Mouse (Mus musculus) CH12.LX (cell line): ENCODE results near the gene Wbp11. TPM values are rescaled to one million over a fixed set of nuclear protein-coding genes. Genes with fewer than 3 reads are reported as not detected.

Experiments used
- DNase-seq: peaks from one replicate; pipeline ENCODE4 v3.0.0-alpha.2; 2013; ENCODE audit errors: extremely low read depth
- H3K27ac ChIP-seq: 2 replicates; pipeline ENCODE4 v1.5.1; 2012; ENCODE audit warnings: low read depth, mild to moderate bottlenecking, control low read depth, moderate library complexity; ENCODE audit not compliant: insufficient read depth
- H3K27me3 ChIP-seq: replicated peaks from 2 replicates; pipeline ENCODE3; 2012; ENCODE audit warnings: inconsistent platforms
- H3K36me3 ChIP-seq, 2 experiments: replicated peaks in 1 of 2; 2 replicates each; pipeline versions ENCODE3 to v1.6.1; 2012; ENCODE audit warnings: inconsistent platforms in 1 of 2, low read length in 1 of 2, mild to moderate bottlenecking in 1 of 2, mixed read lengths in 1 of 2, moderate library complexity in 1 of 2; ENCODE audit not compliant: control insufficient read depth in 1 of 2, insufficient read depth in 1 of 2
- H3K4me1 ChIP-seq, 2 experiments: 2 replicates each; pipeline ENCODE4 v1.6.1; 2012; ENCODE audit warnings: inconsistent platforms in 1 of 2, moderate library complexity in 1 of 2; ENCODE audit not compliant: insufficient read depth in 2 of 2, control insufficient read depth in 1 of 2
- H3K4me2 ChIP-seq: 2 replicates; pipeline ENCODE4 v1.6.1; 2012; ENCODE audit warnings: low read depth, mild to moderate bottlenecking, control low read depth; ENCODE audit not compliant: poor library complexity, insufficient read depth, severe bottlenecking
- H3K4me3 ChIP-seq, 3 experiments: fragments of 150-350 bp in 1 of 3; sonication (generic) in 1 of 3; replicated peaks in 1 of 3; 2 replicates each; pipeline versions ENCODE3 to v1.5.1; 2011 to 2012; ENCODE audit warnings: low read depth in 2 of 3, low read length in 2 of 3, mild to moderate bottlenecking in 2 of 3, moderate library complexity in 2 of 3, control low read depth in 1 of 3, improper control_type of control experiment in 1 of 3, inconsistent platforms in 1 of 3, mixed read lengths in 1 of 3; ENCODE audit not compliant: poor library complexity in 1 of 3
- H3K79me2 ChIP-seq: replicated peaks from 2 replicates; pipeline ENCODE4 v1.6.1; 2012; ENCODE audit warnings: mild to moderate bottlenecking, moderate library complexity; ENCODE audit not compliant: control insufficient read depth, poor library complexity, insufficient read depth, severe bottlenecking; ENCODE audit errors: extremely low read depth
- H3K9ac ChIP-seq: 2 replicates; pipeline ENCODE4 v1.6.1; 2012; ENCODE audit warnings: low read depth, mild to moderate bottlenecking, control low read depth, moderate library complexity; ENCODE audit not compliant: insufficient read depth
- H3K9me3 ChIP-seq: replicated peaks from 2 replicates; pipeline ENCODE3; 2012; ENCODE audit warnings: low read length, inconsistent platforms, mixed read lengths
- CTCF ChIP-seq, 2 experiments: IDR thresholded peaks in 1 of 2; conservative IDR thresholded peaks in 1 of 2; 2 replicates each; pipeline ENCODE4 v1.5.1; 2011 to 2012; ENCODE audit warnings: low read depth in 2 of 2, low read length in 2 of 2, improper control_type of control experiment in 1 of 2, inconsistent platforms in 1 of 2, mild to moderate bottlenecking in 1 of 2, moderate library complexity in 1 of 2
- E2F4 ChIP-seq: IDR thresholded peaks from 2 replicates; pipeline ENCODE4 v1.6.1; 2011; ENCODE audit warnings: low read depth, low read length, improper control_type of control experiment; ENCODE audit not compliant: insufficient replicate concordance
- ELF1 ChIP-seq: IDR thresholded peaks from 2 replicates; pipeline ENCODE4 v1.6.1; 2014; ENCODE audit warnings: low read depth, mild to moderate bottlenecking, inconsistent platforms, low read length, improper control_type of control experiment
- ETS1 ChIP-seq: conservative IDR thresholded peaks from 2 replicates; pipeline ENCODE4 v1.6.1; 2012; ENCODE audit warnings: low read depth, mild to moderate bottlenecking, inconsistent platforms, low read length, improper control_type of control experiment, moderate library complexity
- GABPA ChIP-seq: IDR thresholded peaks from 2 replicates; pipeline ENCODE4 v1.6.1; 2012; ENCODE audit warnings: low read depth, low read length, improper control_type of control experiment, inconsistent platforms; ENCODE audit not compliant: insufficient replicate concordance
- HCFC1 ChIP-seq: IDR thresholded peaks from 2 replicates; pipeline ENCODE4 v1.6.1; 2012; ENCODE audit warnings: low read depth, mild to moderate bottlenecking, inconsistent platforms, low read length, improper control_type of control experiment
- IRF4 ChIP-seq: IDR thresholded peaks from 2 replicates; pipeline ENCODE4 v1.6.1; 2014; ENCODE audit warnings: low read depth, mild to moderate bottlenecking, inconsistent platforms, low read length, improper control_type of control experiment
- JUN ChIP-seq: IDR thresholded peaks from 2 replicates; pipeline ENCODE4 v1.6.1; 2011; ENCODE audit warnings: low read depth, mild to moderate bottlenecking, low read length, improper control_type of control experiment, moderate library complexity; ENCODE audit not compliant: insufficient read depth
- MYC ChIP-seq: IDR thresholded peaks from 2 replicates; pipeline ENCODE4 v1.6.1; 2011; ENCODE audit warnings: low read depth, mild to moderate bottlenecking, improper control_type of control experiment, low read length
- NRF1 ChIP-seq: IDR thresholded peaks from 2 replicates; pipeline ENCODE4 v1.6.1; 2014; ENCODE audit warnings: low read depth, mild to moderate bottlenecking, inconsistent platforms, low read length, improper control_type of control experiment, moderate library complexity
- POLR2A ChIP-seq: IDR thresholded peaks from 2 replicates; pipeline ENCODE4 v1.6.1; 2011; ENCODE audit warnings: low read depth, mild to moderate bottlenecking, improper control_type of control experiment, low read length
- POLR2AphosphoS2 ChIP-seq: IDR thresholded peaks from 2 replicates; pipeline ENCODE4 v1.6.1; 2011; ENCODE audit warnings: low read depth, low read length, improper control_type of control experiment
- RAD21 ChIP-seq: IDR thresholded peaks from 2 replicates; pipeline ENCODE4 v1.6.1; 2011; ENCODE audit warnings: low read depth, mild to moderate bottlenecking, low read length, improper control_type of control experiment, moderate library complexity
- SIN3A ChIP-seq: IDR thresholded peaks from 2 replicates; pipeline ENCODE4 v1.6.1; 2012; ENCODE audit warnings: low read length, improper control_type of control experiment, inconsistent platforms
- SMC3 ChIP-seq: IDR thresholded peaks from 2 replicates; pipeline ENCODE4 v1.6.1; 2011; ENCODE audit warnings: low read depth, low read length, improper control_type of control experiment
- USF2 ChIP-seq: conservative IDR thresholded peaks from 2 replicates; pipeline ENCODE4 v1.6.1; 2011; ENCODE audit warnings: low read depth, low read length, improper control_type of control experiment
- ZKSCAN1 ChIP-seq: IDR thresholded peaks from 2 replicates; pipeline ENCODE4 v1.6.1; 2012; ENCODE audit warnings: low read depth, inconsistent platforms, low read length, improper control_type of control experiment, borderline replicate concordance
- ZMIZ1 ChIP-seq: IDR thresholded peaks from 2 replicates; pipeline ENCODE4 v1.6.1; 2012; ENCODE audit warnings: low read depth, mild to moderate bottlenecking, inconsistent platforms, low read length, improper control_type of control experiment
- dilution Hi-C: fragments of 300-500 bp; cut with MboI; formaldehyde crosslinking; loops from 2 replicates; pipeline ENCODE4 v1.14.3; 2020; ENCODE audit warnings: low sequenced_read_pairs; ENCODE audit not compliant: extremely low pct_unique_long_range_greater_than_20kb, extremely low pct_ligation_motif_present
- in situ Hi-C: fragments of 300-500 bp; cut with MboI; formaldehyde crosslinking; loops from 3 replicates; pipeline ENCODE4 v1.14.3; 2019; ENCODE audit warnings: low sequenced_read_pairs, low pct_ligation_motif_present, low pct_unique_long_range_greater_than_20kb, mixed read lengths
- polyA plus RNA-seq: library from polyadenylated mRNA; unstranded; fragments of >175 nt; gene quantifications from 2 replicates; pipeline ENCODE4 v1.2.1, GENCODE M21; 2012; ENCODE audit warnings: low read depth; ENCODE audit not compliant: insufficient read length
- total RNA-seq, 2 experiments: library from RNA; depleted of rRNA; stranded (reverse); fragments of 300-350 nt in 1 of 2; fragments of >200 nt in 1 of 2; gene quantifications; 2 replicates each; pipeline ENCODE4 v1.2.3; 2012 to 2014

Gene Wbp11
- total and polyA plus RNA-seq, 3 experiments: 27.7 to 189 (median 51.3) TPM

GRCm38 (mm10) chr6:136793831-136794525, 34.1 kb downstream of the Wbp11 start:
- no peaks in the 10 kb centered on the region for H3K79me2 ChIP-seq
- dilution Hi-C loops: no loop called here
- H3K9ac ChIP-seq: no peak overlapping the region
- no peak overlapping the region for H3K4me3 ChIP-seq
- in situ Hi-C loops: no loop called here
- no peak for DNase-seq
- H3K27ac ChIP-seq: no peak overlapping the region
- no peaks in the 10 kb centered on the region for H3K9me3 ChIP-seq
- TF ChIP-seq E2F4: no peak
- no peak for TF ChIP-seq JUN
- no peak for TF ChIP-seq IRF4
- no peak for TF ChIP-seq GABPA
- TF ChIP-seq USF2: no peak
- TF ChIP-seq CTCF (conservative IDR thresholded peaks at IDR 0.05 in 1 of 2, IDR thresholded peaks at IDR 0.05 in 1 of 2; ENCODE audit: low read depth in 2 of 2, low read length in 2 of 2): no peak
- TF ChIP-seq RAD21: no peak
- TF ChIP-seq POLR2AphosphoS2: no peak
- TF ChIP-seq SIN3A: no peak
- no peak for TF ChIP-seq ZKSCAN1
- no peak for TF ChIP-seq MYC
- no peak for TF ChIP-seq ETS1
- no peak for TF ChIP-seq SMC3
- no peak for TF ChIP-seq HCFC1
- peaks cover 0 to 9% of the 10 kb centered on the region in 2 experiments; a peak in 2 of 4 replicates for H3K4me1 ChIP-seq
- no peaks in the 10 kb centered on the region for H3K27me3 ChIP-seq
- peak overlapping the region; percentile 48 for H3K4me2 ChIP-seq
- no peaks in the 10 kb centered on the region for H3K36me3 ChIP-seq

- in situ Hi-C loops: no loop called here
- DNase-seq: no peak
- no peaks in the 10 kb centered on the region for H3K9me3 ChIP-seq
Measured at GRCm38 (mm10) chr6:136792884-136793758, 34.9 kb downstream of the Wbp11 start.

More at GRCm38 (mm10) chr6:136792884-136793758, 34.9 kb downstream of the Wbp11 start:
- TF ChIP-seq ZKSCAN1 (no peak), ELF1 (no peak), POLR2AphosphoS2 (no peak), E2F4 (no peak), ZMIZ1 (no peak), NRF1 (no peak), CTCF (conservative IDR thresholded peaks at IDR 0.05 in 1 of 2, IDR thresholded peaks at IDR 0.05 in 1 of 2; ENCODE audit: low read depth in 2 of 2, low read length in 2 of 2) (no peak), POLR2A (no peak)
- Histone ChIP-seq H3K9ac (no peak overlapping the region; the same call in 1 of the 2 replicates), H3K4me2 (peak overlapping the region; percentile 48), H3K4me3 (no peak overlapping the region), H3K36me3 (no peaks in the 10 kb centered on the region), H3K27ac (no peak overlapping the region), H3K79me2 (no peaks in the 10 kb centered on the region), H3K27me3 (no peaks in the 10 kb centered on the region), H3K4me1 (peaks cover 0 to 9% of the 10 kb centered on the region in 2 experiments; a peak in 2 of 4 replicates)
- dilution Hi-C loops: no loop called here
